Mouse (Mus musculus) testis, adult 2 months (tissue): ENCODE measurements around the gene Mplkip. TPM values are rescaled to one million over a fixed set of nuclear protein-coding genes. Genes with fewer than 3 reads are reported as not detected.

ENCODE experiments used
- H3K27ac ChIP-seq: fragments of 200-500 bp; 2 replicates; pipeline ENCODE4 v1.5.1; 2012; ENCODE audit warnings: low read depth, low read length; ENCODE audit not compliant: control insufficient read depth, insufficient read depth
- H3K27me3 ChIP-seq: fragments of 200-500 bp; 2 replicates; pipeline ENCODE4 v1.6.1; 2012; ENCODE audit warnings: mild to moderate bottlenecking, low read length, moderate library complexity; ENCODE audit not compliant: control insufficient read depth, insufficient read depth
- H3K36me3 ChIP-seq: fragments of 200-500 bp; 2 replicates; pipeline ENCODE4 v1.6.1; 2012; ENCODE audit warnings: mild to moderate bottlenecking, low read length; ENCODE audit not compliant: control insufficient read depth, insufficient read depth
- H3K4me1 ChIP-seq: fragments of 200-500 bp; 2 replicates; pipeline ENCODE4 v1.6.1; 2012; ENCODE audit warnings: low read length; ENCODE audit not compliant: control insufficient read depth, insufficient read depth
- H3K4me3 ChIP-seq: fragments of 200-500 bp; 2 replicates; pipeline ENCODE4 v1.5.1; 2012; ENCODE audit warnings: low read depth, mild to moderate bottlenecking, low read length, moderate library complexity, mixed read lengths; ENCODE audit not compliant: control insufficient read depth
- CTCF ChIP-seq: fragments of 200-500 bp; IDR thresholded peaks from 2 replicates; pipeline ENCODE4 v1.5.1; 2012; ENCODE audit warnings: low read depth, mild to moderate bottlenecking, inconsistent platforms, low read length, moderate library complexity; ENCODE audit not compliant: control insufficient read depth, insufficient read depth, insufficient replicate concordance
- POLR2A ChIP-seq: fragments of 200-500 bp; IDR thresholded peaks from 2 replicates; pipeline ENCODE4 v1.6.1; 2012; ENCODE audit warnings: low read depth, mild to moderate bottlenecking, inconsistent platforms, low read length, moderate library complexity; ENCODE audit not compliant: control insufficient read depth
- polyA plus RNA-seq: library from polyadenylated mRNA; depleted of rRNA; stranded (reverse); fragments of >200 nt; gene quantifications from 2 replicates; pipeline ENCODE4 v1.2.3, GENCODE M21; 2012; rRNA removed

Gene Mplkip
- polyA plus RNA-seq, result 15.2 and 16.3 TPM in 2 replicates

GRCm38 (mm10) chr13:17694911-17695699, at the start of gene Mplkip, which contains the start of gene Sugct:
TSS of gene Mplkip (plus strand) at chr13:17695192.
TSS of gene Sugct (minus strand) at chr13:17695553.
- Histone ChIP-seq H3K4me3 (peak within 1 kb of the TSS; percentile 99), H3K36me3 (no peaks in the 10 kb centered on the region), H3K27me3 (no peaks in the 10 kb centered on the region), H3K27ac (peak within 1 kb of the TSS; percentile 99), H3K4me1 (no peaks in the 10 kb centered on the region)
- TF ChIP-seq POLR2A (peak; percentile 83), CTCF (no peak)

GRCm38 (mm10) chr13:17667380-17667779, 27.6 kb upstream of the Mplkip start:
- no peak overlapping the region for H3K4me3 ChIP-seq
- no peaks in the 10 kb centered on the region for H3K27me3 ChIP-seq
- H3K27ac ChIP-seq, result no peak overlapping the region
- H3K36me3 ChIP-seq, result no peaks in the 10 kb centered on the region
- TF ChIP-seq CTCF, result no peak
- TF ChIP-seq POLR2A, result no peak
- no peaks in the 10 kb centered on the region for H3K4me1 ChIP-seq

GRCm38 (mm10) chr13:17671122-17671521, 23.9 kb upstream of the Mplkip start:
- H3K27ac ChIP-seq, result no peak overlapping the region
- no peaks in the 10 kb centered on the region for H3K36me3 ChIP-seq
- TF ChIP-seq POLR2A (no peak), CTCF (no peak)
- H3K4me3 ChIP-seq, result no peak overlapping the region
- no peaks in the 10 kb centered on the region for H3K4me1 ChIP-seq
- no peaks in the 10 kb centered on the region for H3K27me3 ChIP-seq

- H3K4me1 ChIP-seq, result no peaks in the 10 kb centered on the region
- no peaks in the 10 kb centered on the region for H3K27me3 ChIP-seq
- H3K36me3 ChIP-seq, result no peaks in the 10 kb centered on the region
- H3K4me3 ChIP-seq, result no peak overlapping the region
- TF ChIP-seq CTCF (no peak), POLR2A (no peak)
- H3K27ac ChIP-seq, result no peak overlapping the region
Measured at GRCm38 (mm10) chr13:17689461-17689860, 5.5 kb upstream of the Mplkip start.

GRCm38 (mm10) chr13:17690686-17691085, 4.3 kb upstream of the Mplkip start:
- H3K4me3 ChIP-seq, result no peak overlapping the region
- no peaks in the 10 kb centered on the region for H3K27me3 ChIP-seq
- H3K27ac ChIP-seq, result no peak overlapping the region
- TF ChIP-seq CTCF, result no peak
- no peak for TF ChIP-seq POLR2A
- H3K4me1 ChIP-seq, result no peaks in the 10 kb centered on the region
- no peaks in the 10 kb centered on the region for H3K36me3 ChIP-seq

GRCm38 (mm10) chr13:17691436-17691835, 3.6 kb upstream of the Mplkip start:
- Histone ChIP-seq H3K27me3 (no peaks in the 10 kb centered on the region), H3K36me3 (no peaks in the 10 kb centered on the region), H3K4me1 (no peaks in the 10 kb centered on the region), H3K4me3 (no peak overlapping the region), H3K27ac (no peak overlapping the region)
- no peak for TF ChIP-seq CTCF
- no peak for TF ChIP-seq POLR2A

- H3K27me3 ChIP-seq, result no peaks in the 10 kb centered on the region
Measured at GRCm38 (mm10) chr13:17693816-17694215, 1.2 kb upstream of the Mplkip start.

GRCm38 (mm10) chr13:17694414-17694813, 578 bp upstream of the Mplkip start:
- Histone ChIP-seq H3K27me3 (no peaks in the 10 kb centered on the region), H3K27ac (peak overlapping the region; percentile 94), H3K36me3 (no peaks in the 10 kb centered on the region), H3K4me3 (peak overlapping the region; percentile 99), H3K4me1 (no peaks in the 10 kb centered on the region)
- no peak for TF ChIP-seq CTCF

More at GRCm38 (mm10) chr13:17693816-17694215, 1.2 kb upstream of the Mplkip start:
- Histone ChIP-seq H3K27ac (peak overlapping the region; percentile 49), H3K36me3 (no peaks in the 10 kb centered on the region), H3K4me1 (no peaks in the 10 kb centered on the region), H3K4me3 (peak overlapping the region; percentile 66; the same call in 1 of the 2 replicates)
- no peak for TF ChIP-seq POLR2A
- no peak for TF ChIP-seq CTCF
